Mouse (Mus musculus) E14TG2a.4 (cell line): ENCODE measurements around the gene Tex52.

ENCODE experiments used
- CTCF ChIP-seq: conservative IDR thresholded peaks from 2 replicates; pipeline ENCODE4 v1.5.1; 2014; ENCODE audit warnings: low read length
- NANOG ChIP-seq: IDR thresholded peaks from 2 replicates; pipeline ENCODE4 v1.6.1; 2014; ENCODE audit warnings: borderline replicate concordance, low read length, mixed read lengths
- POU5F1 ChIP-seq: IDR thresholded peaks from 2 replicates; pipeline ENCODE4 v1.6.1; 2014; ENCODE audit warnings: low read length, borderline replicate concordance

DNA sequence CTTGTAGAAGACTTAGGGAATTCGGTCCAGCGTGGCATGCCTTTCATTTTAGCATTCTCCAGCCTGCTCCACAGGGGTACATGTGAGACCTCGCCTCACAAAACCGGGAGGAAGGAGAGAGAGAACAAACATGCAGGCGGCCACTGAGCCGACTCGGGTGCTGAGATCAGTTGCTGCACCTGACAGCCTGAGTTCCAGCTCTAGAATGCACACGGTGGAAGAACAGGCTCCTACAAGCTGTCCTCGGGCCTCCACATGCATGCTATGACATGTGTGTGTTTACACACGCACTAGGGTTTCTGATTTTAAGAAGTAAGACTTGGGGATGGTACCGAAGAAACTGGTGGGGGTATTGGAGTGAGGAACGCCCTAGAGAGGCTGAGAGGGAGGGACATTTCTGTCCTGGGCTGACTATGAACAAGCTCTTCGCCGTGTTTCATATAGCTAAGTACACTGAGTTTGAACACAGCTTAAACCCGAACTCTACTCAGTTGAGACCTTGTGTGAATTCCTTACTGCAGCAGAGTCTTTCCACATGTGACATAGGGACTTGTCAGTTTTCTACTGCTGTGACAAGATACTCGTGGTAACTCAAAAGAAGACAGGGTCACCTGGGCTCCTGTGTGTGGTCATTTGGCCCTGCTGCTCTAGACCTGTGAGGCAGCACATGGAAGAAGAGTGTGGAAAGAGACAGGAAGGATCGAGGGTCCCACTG lies 1.3 kb downstream of the Tex52 start:
- TF ChIP-seq CTCF = no peak
- TF ChIP-seq NANOG = no peak
- TF ChIP-seq POU5F1 = no peak
